Mouse (Mus musculus): ENCODE results near the gene Taf12. TPM values are rescaled to one million over a fixed set of nuclear protein-coding genes. Genes with fewer than 3 reads are reported as not detected.
A peak's percentile ranks its signal among the peaks of the same experiment; 100 is the strongest.

The Taf12 gene
- polyA plus RNA-seq, 1 experiment from 2014 or later = 42.8 TPM

- no peak for ATAC-seq (ENCODE audit: insufficient read depth, low FRiP score)
- H3K4me2 ChIP-seq (ENCODE audit: low read depth, low read length) = no peak overlapping the region
- 85% methylated on average over 8 of the region's 8 CpGs for WGBS
- H3K27me3 ChIP-seq (ENCODE audit: control insufficient read depth, insufficient read depth, low read length) = no peaks in the 10 kb centered on the region
- no peaks in the 10 kb centered on the region for H3K9me3 ChIP-seq (replicated peaks; ENCODE audit: control insufficient read depth, low read length)
- no peak overlapping the region for H3K27ac ChIP-seq (ENCODE audit: low read length)
- no peak overlapping the region for H3K4me3 ChIP-seq (replicated peaks; ENCODE audit: low read length)
- no peak overlapping the region for H3K9ac ChIP-seq (ENCODE audit: low read length)
- H3K4me1 ChIP-seq (ENCODE audit: control insufficient read depth, insufficient read depth, low read length) = no peaks in the 10 kb centered on the region
- H3K36me3 ChIP-seq (ENCODE audit: control insufficient read depth, insufficient read depth, low read length) = peaks cover 27% of the 10 kb centered on the region
Observed at GRCm38 (mm10) chr4:132315711-132316110, 41.5 kb downstream of the Taf12 start.

- 70% methylated on average over 5 of the region's 5 CpGs for WGBS
- Histone ChIP-seq H3K36me3 (ENCODE audit: control insufficient read depth, insufficient read depth, low read length) (peaks cover 3% of the 10 kb centered on the region; the same call in 1 of the 2 replicates), H3K4me1 (ENCODE audit: control insufficient read depth, insufficient read depth, low read length) (peaks cover 12% of the 10 kb centered on the region)
Observed at GRCm38 (mm10) chr4:132326481-132326880, 52.3 kb downstream of the Taf12 start.

GRCm38 (mm10) chr4:132328391-132328982 lies 54.3 kb downstream of the Taf12 start:
- Histone ChIP-seq H3K4me1 (ENCODE audit: control insufficient read depth, insufficient read depth, low read length) (peaks cover 12% of the 10 kb centered on the region), H3K9ac (ENCODE audit: low read length) (peak overlapping the region; percentile 97), H3K9me3 (replicated peaks; ENCODE audit: control insufficient read depth, low read length) (no peaks in the 10 kb centered on the region), H3K4me3 (replicated peaks; ENCODE audit: low read length) (peak overlapping the region; percentile 88), H3K27me3 (ENCODE audit: control insufficient read depth, insufficient read depth, low read length) (no peaks in the 10 kb centered on the region), H3K27ac (ENCODE audit: low read length) (peak overlapping the region; percentile 94), H3K36me3 (ENCODE audit: control insufficient read depth, insufficient read depth, low read length) (peaks cover 18% of the 10 kb centered on the region; the same call in 1 of the 2 replicates), H3K4me2 (ENCODE audit: low read depth, low read length) (peak overlapping the region; percentile 70)
- no peak for ATAC-seq (ENCODE audit: insufficient read depth, low FRiP score)
- 44% methylated on average over 14 of the region's 14 CpGs for WGBS

More at GRCm38 (mm10) chr4:132326481-132326880, 52.3 kb downstream of the Taf12 start:
- no peak overlapping the region for H3K9ac ChIP-seq (ENCODE audit: low read length)
- H3K27ac ChIP-seq (ENCODE audit: low read length) = no peak overlapping the region
- H3K4me2 ChIP-seq (ENCODE audit: low read depth, low read length) = no peak overlapping the region
- no peaks in the 10 kb centered on the region for H3K9me3 ChIP-seq (replicated peaks; ENCODE audit: control insufficient read depth, low read length)
- ATAC-seq (ENCODE audit: insufficient read depth, low FRiP score) = no peak
- no peaks in the 10 kb centered on the region for H3K27me3 ChIP-seq (ENCODE audit: control insufficient read depth, insufficient read depth, low read length)
- H3K4me3 ChIP-seq (replicated peaks; ENCODE audit: low read length) = no peak overlapping the region

- Histone ChIP-seq H3K36me3 (ENCODE audit: control insufficient read depth, insufficient read depth, low read length) (peaks cover 23% of the 10 kb centered on the region), H3K9me3 (replicated peaks; ENCODE audit: control insufficient read depth, low read length) (no peaks in the 10 kb centered on the region), H3K27ac (ENCODE audit: low read length) (peak within 1 kb of the TSS; percentile 94), H3K4me1 (ENCODE audit: control insufficient read depth, insufficient read depth, low read length) (peaks cover 12% of the 10 kb centered on the region), H3K9ac (ENCODE audit: low read length) (peak within 1 kb of the TSS; percentile 97), H3K4me3 (replicated peaks; ENCODE audit: low read length) (peak within 1 kb of the TSS; percentile 88), H3K4me2 (ENCODE audit: low read depth, low read length) (peak within 1 kb of the TSS; percentile 70), H3K27me3 (ENCODE audit: control insufficient read depth, insufficient read depth, low read length) (no peaks in the 10 kb centered on the region)
- peak; percentile 96 for ATAC-seq (ENCODE audit: insufficient read depth, low FRiP score)
- under 1% methylated on average over 52 of the region's 52 CpGs for WGBS
Observed at GRCm38 (mm10) chr4:132329115-132329834, 55.1 kb downstream of the Taf12 start, which contains the start of gene Trnau1ap. Gene Trnau1ap (minus strand): TSS chr4:132329538.

GRCm38 (mm10) chr4:132329835-132330354 lies 55.7 kb downstream of the Taf12 start:
- 10% methylated on average over 10 of the region's 10 CpGs for WGBS
- Histone ChIP-seq H3K27ac (ENCODE audit: low read length) (peak overlapping the region; percentile 94), H3K4me2 (ENCODE audit: low read depth, low read length) (peak overlapping the region; percentile 70), H3K9ac (ENCODE audit: low read length) (peak overlapping the region; percentile 97), H3K36me3 (ENCODE audit: control insufficient read depth, insufficient read depth, low read length) (peaks cover 28% of the 10 kb centered on the region), H3K9me3 (replicated peaks; ENCODE audit: control insufficient read depth, low read length) (no peaks in the 10 kb centered on the region), H3K27me3 (ENCODE audit: control insufficient read depth, insufficient read depth, low read length) (no peaks in the 10 kb centered on the region), H3K4me1 (ENCODE audit: control insufficient read depth, insufficient read depth, low read length) (peaks cover 12% of the 10 kb centered on the region), H3K4me3 (replicated peaks; ENCODE audit: low read length) (peak overlapping the region; percentile 88)
- no peak for ATAC-seq (ENCODE audit: insufficient read depth, low FRiP score)

- H3K9ac ChIP-seq (ENCODE audit: low read length) = no peak overlapping the region
- peaks cover 34% of the 10 kb centered on the region for H3K36me3 ChIP-seq (ENCODE audit: control insufficient read depth, insufficient read depth, low read length)
- H3K9me3 ChIP-seq (replicated peaks; ENCODE audit: control insufficient read depth, low read length) = no peaks in the 10 kb centered on the region
- H3K4me1 ChIP-seq (ENCODE audit: control insufficient read depth, insufficient read depth, low read length) = peaks cover 12% of the 10 kb centered on the region
- no peak overlapping the region for H3K4me3 ChIP-seq (replicated peaks; ENCODE audit: low read length)
- H3K4me2 ChIP-seq (ENCODE audit: low read depth, low read length) = no peak overlapping the region
- WGBS = 74% methylated on average over 3 of the region's 3 CpGs
- H3K27ac ChIP-seq (ENCODE audit: low read length) = no peak overlapping the region
- no peak for ATAC-seq (ENCODE audit: insufficient read depth, low FRiP score)
- no peaks in the 10 kb centered on the region for H3K27me3 ChIP-seq (ENCODE audit: control insufficient read depth, insufficient read depth, low read length)
Observed at GRCm38 (mm10) chr4:132331960-132332359, 57.8 kb downstream of the Taf12 start.

- Histone ChIP-seq H3K9me3 (replicated peaks; ENCODE audit: control insufficient read depth, low read length) (no peaks in the 10 kb centered on the region), H3K4me3 (replicated peaks; ENCODE audit: low read length) (no peak overlapping the region), H3K27ac (ENCODE audit: low read length) (no peak overlapping the region), H3K4me2 (ENCODE audit: low read depth, low read length) (no peak overlapping the region), H3K27me3 (ENCODE audit: control insufficient read depth, insufficient read depth, low read length) (no peaks in the 10 kb centered on the region), H3K9ac (ENCODE audit: low read length) (no peak overlapping the region), H3K4me1 (ENCODE audit: control insufficient read depth, insufficient read depth, low read length) (peaks cover 12% of the 10 kb centered on the region), H3K36me3 (ENCODE audit: control insufficient read depth, insufficient read depth, low read length) (peaks cover 34% of the 10 kb centered on the region)
- no peak for ATAC-seq (ENCODE audit: insufficient read depth, low FRiP score)
- 87% methylated on average over 6 of the region's 6 CpGs for WGBS
Observed at GRCm38 (mm10) chr4:132332880-132333279, 58.7 kb downstream of the Taf12 start.

GRCm38 (mm10) chr4:132338943-132339342 lies 64.8 kb downstream of the Taf12 start:
- Histone ChIP-seq H3K27me3 (ENCODE audit: control insufficient read depth, insufficient read depth, low read length) (no peaks in the 10 kb centered on the region), H3K4me2 (ENCODE audit: low read depth, low read length) (no peak overlapping the region), H3K27ac (ENCODE audit: low read length) (no peak overlapping the region), H3K4me3 (replicated peaks; ENCODE audit: low read length) (no peak overlapping the region), H3K9ac (ENCODE audit: low read length) (no peak overlapping the region), H3K4me1 (ENCODE audit: control insufficient read depth, insufficient read depth, low read length) (peaks cover 8% of the 10 kb centered on the region), H3K9me3 (replicated peaks; ENCODE audit: control insufficient read depth, low read length) (no peaks in the 10 kb centered on the region), H3K36me3 (ENCODE audit: control insufficient read depth, insufficient read depth, low read length) (peaks cover 28% of the 10 kb centered on the region)
- WGBS = 91% methylated on average over 13 of the region's 13 CpGs
- no peak for ATAC-seq (ENCODE audit: insufficient read depth, low FRiP score)

- no peak for ATAC-seq (ENCODE audit: insufficient read depth, low FRiP score)
- no peak overlapping the region for H3K4me2 ChIP-seq (ENCODE audit: low read depth, low read length)
- WGBS = 86% methylated on average over 3 of the region's 3 CpGs
- H3K4me1 ChIP-seq (ENCODE audit: control insufficient read depth, insufficient read depth, low read length) = peaks cover 22% of the 10 kb centered on the region
- H3K27me3 ChIP-seq (ENCODE audit: control insufficient read depth, insufficient read depth, low read length) = no peaks in the 10 kb centered on the region
- H3K9me3 ChIP-seq (replicated peaks; ENCODE audit: control insufficient read depth, low read length) = no peaks in the 10 kb centered on the region
- H3K4me3 ChIP-seq (replicated peaks; ENCODE audit: low read length) = no peak overlapping the region
- no peak overlapping the region for H3K27ac ChIP-seq (ENCODE audit: low read length)
- H3K36me3 ChIP-seq (ENCODE audit: control insufficient read depth, insufficient read depth, low read length) = peaks cover 13% of the 10 kb centered on the region
- H3K9ac ChIP-seq (ENCODE audit: low read length) = no peak overlapping the region
Observed at GRCm38 (mm10) chr4:132341451-132341850, 67.3 kb downstream of the Taf12 start.
